Mouse (Mus musculus): ENCODE data around the gene Sipa1l1. TPM values are rescaled to one million over a fixed set of nuclear protein-coding genes. Genes with fewer than 3 reads are reported as not detected.

Sipa1l1 gene
- polyA plus RNA-seq, 1 experiment from 2014 or later, result 41.6 TPM

GRCm38 (mm10) chr12:82397193-82397592 is 228.1 kb downstream of the Sipa1l1 start:
- WGBS, result 76% methylated on average over 8 of the region's 8 CpGs
- Histone ChIP-seq H3K9me3 (ENCODE audit: control insufficient read depth, low read length) (no peaks in the 10 kb centered on the region), H3K9ac (ENCODE audit: low read length) (no peak overlapping the region), H3K4me3 (ENCODE audit: low read depth, low read length) (no peak overlapping the region), H3K27ac (ENCODE audit: low read depth) (no peak overlapping the region; the same call in 1 of the 2 replicates), H3K27me3 (replicated peaks; ENCODE audit: control insufficient read depth, insufficient read depth, low read length) (no peaks in the 10 kb centered on the region), H3K36me3 (ENCODE audit: control insufficient read depth, insufficient read depth, low read length) (peaks cover 10% of the 10 kb centered on the region; the same call in 1 of the 2 replicates), H3K4me1 (replicated peaks; ENCODE audit: control insufficient read depth, insufficient read depth, low read length) (peaks cover 29% of the 10 kb centered on the region), H3K4me2 (ENCODE audit: low read length) (no peak overlapping the region)
- DNase-seq (ENCODE audit: low spot score) (no peak), ATAC-seq (replicated peaks; ENCODE audit: low FRiP score, low TSS enrichment, low read depth) (peak; percentile 32; the same call in 1 of the 2 replicates)

GRCm38 (mm10) chr12:82397751-82398150 is 228.6 kb downstream of the Sipa1l1 start:
- no peak overlapping the region; the same call in 1 of the 2 replicates for H3K27ac ChIP-seq (ENCODE audit: low read depth)

GRCm38 (mm10) chr12:82398926-82399325 is 229.8 kb downstream of the Sipa1l1 start:
- 87% methylated on average over 2 of the region's 2 CpGs for WGBS

More at GRCm38 (mm10) chr12:82397751-82398150, 228.6 kb downstream of the Sipa1l1 start:
- no peaks in the 10 kb centered on the region for H3K27me3 ChIP-seq (replicated peaks; ENCODE audit: control insufficient read depth, insufficient read depth, low read length)
- DNase-seq (ENCODE audit: low spot score) (no peak), ATAC-seq (replicated peaks; ENCODE audit: low FRiP score, low TSS enrichment, low read depth) (no peak)
- no peak overlapping the region for H3K9ac ChIP-seq (ENCODE audit: low read length)
- no peak overlapping the region for H3K4me2 ChIP-seq (ENCODE audit: low read length)
- H3K4me1 ChIP-seq (replicated peaks; ENCODE audit: control insufficient read depth, insufficient read depth, low read length), result peaks cover 32% of the 10 kb centered on the region
- no peak overlapping the region for H3K4me3 ChIP-seq (ENCODE audit: low read depth, low read length)
- 61% methylated on average over 9 of the region's 9 CpGs for WGBS
- peaks cover 13% of the 10 kb centered on the region for H3K36me3 ChIP-seq (ENCODE audit: control insufficient read depth, insufficient read depth, low read length)
- no peaks in the 10 kb centered on the region for H3K9me3 ChIP-seq (ENCODE audit: control insufficient read depth, low read length)

GRCm38 (mm10) chr12:82399971-82400720 is 231.0 kb downstream of the Sipa1l1 start:
- Histone ChIP-seq H3K36me3 (ENCODE audit: control insufficient read depth, insufficient read depth, low read length) (peaks cover 35% of the 10 kb centered on the region), H3K27ac (ENCODE audit: low read depth) (peak overlapping the region; percentile 35; the same call in 1 of the 2 replicates), H3K4me2 (ENCODE audit: low read length) (no peak overlapping the region), H3K4me3 (ENCODE audit: low read depth, low read length) (no peak overlapping the region), H3K9ac (ENCODE audit: low read length) (no peak overlapping the region), H3K4me1 (replicated peaks; ENCODE audit: control insufficient read depth, insufficient read depth, low read length) (peaks cover 15% of the 10 kb centered on the region), H3K27me3 (replicated peaks; ENCODE audit: control insufficient read depth, insufficient read depth, low read length) (no peaks in the 10 kb centered on the region), H3K9me3 (ENCODE audit: control insufficient read depth, low read length) (no peaks in the 10 kb centered on the region)
- 81% methylated on average over 6 of the region's 6 CpGs for WGBS
- no peak for DNase-seq (ENCODE audit: low spot score)
- no peak for ATAC-seq (replicated peaks; ENCODE audit: low FRiP score, low TSS enrichment, low read depth)

More at GRCm38 (mm10) chr12:82398926-82399325, 229.8 kb downstream of the Sipa1l1 start:
- H3K4me1 ChIP-seq (replicated peaks; ENCODE audit: control insufficient read depth, insufficient read depth, low read length), result peaks cover 27% of the 10 kb centered on the region
- no peaks in the 10 kb centered on the region for H3K9me3 ChIP-seq (ENCODE audit: control insufficient read depth, low read length)
- H3K27ac ChIP-seq (ENCODE audit: low read depth), result no peak overlapping the region
- H3K4me2 ChIP-seq (ENCODE audit: low read length), result no peak overlapping the region
- no peak for DNase-seq (ENCODE audit: low spot score)
- ATAC-seq (replicated peaks; ENCODE audit: low FRiP score, low TSS enrichment, low read depth), result no peak
- no peak overlapping the region for H3K4me3 ChIP-seq (ENCODE audit: low read depth, low read length)
- H3K9ac ChIP-seq (ENCODE audit: low read length), result no peak overlapping the region
- peaks cover 24% of the 10 kb centered on the region for H3K36me3 ChIP-seq (ENCODE audit: control insufficient read depth, insufficient read depth, low read length)
- H3K27me3 ChIP-seq (replicated peaks; ENCODE audit: control insufficient read depth, insufficient read depth, low read length), result no peaks in the 10 kb centered on the region

DNA sequence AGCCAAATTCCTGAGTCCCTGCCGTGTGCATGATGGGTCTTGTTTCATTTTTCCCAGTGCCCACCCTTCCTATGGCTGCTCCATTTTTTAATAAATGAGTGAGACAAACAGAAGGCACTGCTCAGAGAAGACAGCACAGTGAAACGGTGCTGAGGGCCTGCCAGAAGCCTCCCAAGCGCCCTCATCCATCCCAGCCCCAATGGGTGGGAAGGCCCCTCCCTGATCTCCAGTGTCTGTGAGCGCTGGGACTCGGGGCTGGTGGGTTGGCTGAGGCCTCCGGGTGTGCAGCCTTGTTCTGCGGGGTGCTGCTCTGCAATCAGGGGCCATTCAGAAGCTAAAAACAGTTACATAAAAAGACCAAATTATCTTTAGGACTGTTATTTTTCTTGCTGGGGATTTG is 231.7 kb downstream of the Sipa1l1 start:
- peaks cover 35% of the 10 kb centered on the region for H3K36me3 ChIP-seq (ENCODE audit: control insufficient read depth, insufficient read depth, low read length)
- H3K9me3 ChIP-seq (ENCODE audit: control insufficient read depth, low read length), result no peaks in the 10 kb centered on the region
- 54% methylated on average over 7 of the region's 7 CpGs for WGBS
- peaks cover 15% of the 10 kb centered on the region; the same call in 1 of the 2 replicates for H3K4me1 ChIP-seq (replicated peaks; ENCODE audit: control insufficient read depth, insufficient read depth, low read length)
- H3K4me3 ChIP-seq (ENCODE audit: low read depth, low read length), result no peak overlapping the region
- no peak for ATAC-seq (replicated peaks; ENCODE audit: low FRiP score, low TSS enrichment, low read depth)
- H3K9ac ChIP-seq (ENCODE audit: low read length), result no peak overlapping the region
- H3K4me2 ChIP-seq (ENCODE audit: low read length), result no peak overlapping the region
- DNase-seq (ENCODE audit: low spot score), result no peak
- H3K27ac ChIP-seq (ENCODE audit: low read depth), result peak overlapping the region; percentile 35; the same call in 1 of the 2 replicates
- no peaks in the 10 kb centered on the region for H3K27me3 ChIP-seq (replicated peaks; ENCODE audit: control insufficient read depth, insufficient read depth, low read length)

- Histone ChIP-seq H3K27ac (ENCODE audit: low read depth) (no peak overlapping the region), H3K4me1 (replicated peaks; ENCODE audit: control insufficient read depth, insufficient read depth, low read length) (peaks cover 15% of the 10 kb centered on the region; the same call in 1 of the 2 replicates), H3K27me3 (replicated peaks; ENCODE audit: control insufficient read depth, insufficient read depth, low read length) (no peaks in the 10 kb centered on the region), H3K9ac (ENCODE audit: low read length) (no peak overlapping the region), H3K4me2 (ENCODE audit: low read length) (no peak overlapping the region), H3K36me3 (ENCODE audit: control insufficient read depth, insufficient read depth, low read length) (peaks cover 35% of the 10 kb centered on the region), H3K4me3 (ENCODE audit: low read depth, low read length) (no peak overlapping the region), H3K9me3 (ENCODE audit: control insufficient read depth, low read length) (no peaks in the 10 kb centered on the region)
- DNase-seq (ENCODE audit: low spot score) (no peak), ATAC-seq (replicated peaks; ENCODE audit: low FRiP score, low TSS enrichment, low read depth) (no peak)
- WGBS, result 65% methylated on average over 4 of the region's 4 CpGs
These were observed 232.3 kb downstream of the Sipa1l1 start for GRCm38 (mm10) chr12:82401440-82401839.

DNA sequence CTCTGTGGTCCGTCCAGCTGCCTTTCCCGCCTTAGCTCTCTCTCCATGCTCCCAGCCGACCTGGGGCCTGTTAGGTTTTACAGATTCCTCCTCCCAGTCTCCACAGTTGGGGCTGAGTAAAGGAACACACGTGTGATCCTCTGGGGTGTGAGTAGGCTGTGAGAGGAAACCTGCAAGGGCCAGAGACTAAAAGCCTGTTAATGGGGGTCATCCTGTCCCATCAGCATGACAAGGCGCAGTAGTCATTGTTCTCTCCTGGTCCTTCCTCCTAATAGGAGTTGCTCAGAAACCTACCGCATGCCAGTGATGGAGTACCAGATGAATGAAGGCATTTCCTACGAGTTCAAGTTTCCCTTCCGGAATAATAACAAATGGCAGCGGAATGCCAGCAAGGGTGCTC is 233.5 kb downstream of the Sipa1l1 start:
- Histone ChIP-seq H3K9ac (ENCODE audit: low read length) (no peak overlapping the region), H3K4me1 (replicated peaks; ENCODE audit: control insufficient read depth, insufficient read depth, low read length) (peaks cover 15% of the 10 kb centered on the region; the same call in 1 of the 2 replicates), H3K4me2 (ENCODE audit: low read length) (no peak overlapping the region), H3K36me3 (ENCODE audit: control insufficient read depth, insufficient read depth, low read length) (peaks cover 30% of the 10 kb centered on the region), H3K27me3 (replicated peaks; ENCODE audit: control insufficient read depth, insufficient read depth, low read length) (no peaks in the 10 kb centered on the region), H3K9me3 (ENCODE audit: control insufficient read depth, low read length) (no peaks in the 10 kb centered on the region), H3K4me3 (ENCODE audit: low read depth, low read length) (no peak overlapping the region), H3K27ac (ENCODE audit: low read depth) (peak overlapping the region; percentile 29; the same call in 1 of the 2 replicates)
- WGBS, result 72% methylated on average over 9 of the region's 9 CpGs
- ATAC-seq (replicated peaks; ENCODE audit: low FRiP score, low TSS enrichment, low read depth) (no peak), DNase-seq (ENCODE audit: low spot score) (no peak)

DNA sequence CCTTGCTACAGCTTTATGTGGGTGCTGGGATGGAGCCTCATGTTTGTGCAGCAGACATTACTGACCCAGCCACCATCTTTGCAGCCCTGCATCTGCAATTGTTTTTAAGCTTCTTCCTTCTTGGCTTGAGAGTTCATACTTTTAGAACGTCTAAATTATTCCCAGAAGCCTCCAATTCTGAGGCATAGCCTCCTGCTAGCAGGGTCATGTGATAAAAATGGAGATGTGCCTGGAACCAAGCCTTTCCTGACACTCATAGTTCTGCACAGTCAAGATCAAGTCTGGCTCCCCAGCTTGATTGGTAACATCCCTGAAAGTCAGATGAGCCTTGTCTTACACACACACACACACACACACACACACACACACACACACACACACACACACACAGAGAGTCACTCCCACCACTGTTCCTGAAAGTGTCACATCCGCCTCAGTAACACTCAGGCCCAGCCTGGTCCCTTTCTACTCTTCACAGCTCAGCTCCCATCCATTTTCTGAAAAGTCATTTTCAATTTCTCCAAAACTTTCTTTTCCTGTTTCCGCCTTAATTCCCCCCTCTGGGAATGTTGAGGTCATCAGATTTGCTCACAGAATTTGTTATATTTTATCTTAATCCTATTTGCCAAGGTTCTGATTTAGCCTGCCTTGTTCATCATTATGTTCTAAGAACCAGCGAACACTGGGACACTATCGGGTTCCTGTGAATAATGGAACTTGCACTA is 238.6 kb downstream of the Sipa1l1 start:
- Histone ChIP-seq H3K27me3 (replicated peaks; ENCODE audit: control insufficient read depth, insufficient read depth, low read length) (no peaks in the 10 kb centered on the region), H3K9me3 (ENCODE audit: control insufficient read depth, low read length) (no peaks in the 10 kb centered on the region), H3K4me2 (ENCODE audit: low read length) (no peak overlapping the region), H3K9ac (ENCODE audit: low read length) (no peak overlapping the region), H3K4me3 (ENCODE audit: low read depth, low read length) (no peak overlapping the region), H3K27ac (ENCODE audit: low read depth) (no peak overlapping the region), H3K36me3 (ENCODE audit: control insufficient read depth, insufficient read depth, low read length) (peaks cover 31% of the 10 kb centered on the region), H3K4me1 (replicated peaks; ENCODE audit: control insufficient read depth, insufficient read depth, low read length) (peaks cover 6% of the 10 kb centered on the region; the same call in 1 of the 2 replicates)
- no peak for DNase-seq (ENCODE audit: low spot score)
- ATAC-seq (replicated peaks; ENCODE audit: low FRiP score, low TSS enrichment, low read depth), result no peak
- 68% methylated on average over 5 of the region's 5 CpGs for WGBS
